9 mouse cellular contexts compared by ENCODE assay signal in the genomic region with DNA sequence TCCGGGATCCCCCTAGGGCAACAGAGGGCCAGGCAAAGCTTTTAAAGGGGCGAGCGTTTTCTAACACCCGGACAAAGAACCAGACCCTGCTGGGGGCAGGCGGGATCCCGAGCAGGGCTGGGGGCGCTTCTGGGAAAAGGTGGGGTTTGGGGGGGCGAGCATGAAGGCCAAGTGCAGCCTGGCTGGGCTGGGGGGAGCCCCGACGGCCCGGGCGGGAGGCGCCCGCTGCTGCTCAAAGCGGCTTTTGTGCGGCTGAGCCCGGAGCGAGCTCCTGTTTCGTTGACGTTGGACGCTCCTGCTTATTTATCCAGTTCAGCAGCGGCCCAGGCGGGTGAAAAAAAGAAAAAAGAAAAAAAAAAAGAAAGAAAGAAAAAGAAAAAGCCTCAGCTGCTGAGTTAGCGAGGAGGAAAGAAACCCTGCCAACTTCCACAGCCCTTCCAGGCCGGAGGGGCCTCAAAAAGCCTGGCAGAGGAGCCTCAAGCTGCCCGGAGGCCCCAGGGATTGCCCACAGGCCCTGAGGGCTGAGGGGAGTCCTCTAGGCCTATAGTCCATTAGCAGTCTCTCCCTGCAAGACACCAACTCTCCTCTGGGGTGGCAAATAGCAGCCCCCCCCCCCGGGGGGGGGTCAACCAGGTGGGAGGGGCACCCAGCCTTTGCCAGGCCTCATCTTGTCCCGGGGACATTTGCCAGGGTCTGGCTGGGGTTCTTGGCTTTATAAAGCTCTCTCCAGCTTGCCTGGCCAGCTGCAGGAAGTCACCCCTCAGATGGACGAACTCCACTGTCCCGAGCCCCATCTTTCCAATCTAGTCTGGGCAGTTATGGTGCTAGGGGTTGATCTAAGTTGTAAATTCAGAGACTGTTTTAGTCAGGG. TPM values are rescaled to one million over a fixed set of nuclear protein-coding genes. Genes with fewer than 3 reads are reported as not detected.
A peak's percentile ranks its signal among the peaks of the same experiment; 100 is the strongest.
DNase-seq lines count a peak whose midpoint lies in the region; ATAC-seq and TF ChIP-seq lines count a peak whose summit lies in the region.
"Had no signal": no experiment of that assay in that cellular context is flagged by ENCODE, and none has a peak within 500 bp of the region (broad histone marks: within the 10 kb centered on the region; RNA-seq: fewer than 3 reads in every experiment).

No protein-coding gene starts in this region.

- no peak for TF ChIP-seq CTCF in gastrocnemius, adult 2 months (IDR thresholded peaks at IDR 0.05)

- H3K27me3 ChIP-seq in liver, embryonic 12.5 days (replicated peaks) = peaks cover 15% of the 10 kb centered on the region
- H3K27me3 ChIP-seq in hindbrain, embryonic 12.5 days = no peaks in the 10 kb centered on the region

- peak overlapping the region; percentile 49 for H3K4me3 ChIP-seq in gastrocnemius, adult 2 months
- H3K4me3 ChIP-seq in liver, embryonic 12.5 days = no peak overlapping the region
- H3K4me3 ChIP-seq in hindbrain, embryonic 12.5 days = 0 out of 2 replicates have a peak overlapping the region, but pooled peaks have one; percentile 6
- H3K4me3 ChIP-seq: liver, embryonic 15.5 days had no signal

- no peak for DNase-seq in gastrocnemius, adult 2 months
- DNase-seq in gastrocnemius, postnatal 36 days = no peak
- DNase-seq in liver = no peak
- DNase-seq in neural tube, embryonic 10.5 days (ENCODE audit: extremely low spot score, low spot score) = peak; percentile 43
- no peak for DNase-seq in urinary bladder, postnatal 10 days (ENCODE audit: low spot score)
- DNase-seq in gastrocnemius, adult 8-10 months (ENCODE audit: low spot score in 2 of 2) = no peak

- H3K9me3 ChIP-seq in liver, embryonic 12.5 days (replicated peaks) = 0 out of 2 replicates have a peak, but pooled peaks cover 4% of the 10 kb centered on the region
- peaks cover 6% of the 10 kb centered on the region; the same call in 1 of the 2 replicates for H3K9me3 ChIP-seq in hindbrain, embryonic 12.5 days (replicated peaks)

- H3K36me3 ChIP-seq in liver, embryonic 12.5 days = no peaks in the 10 kb centered on the region
- H3K36me3 ChIP-seq in hindbrain, embryonic 12.5 days = no peaks in the 10 kb centered on the region
- H3K36me3 ChIP-seq: liver, embryonic 15.5 days had no signal

- intact Hi-C loops in gastrocnemius, adult 2 months (cut with DNase I) = no loop called here
- intact Hi-C loops in gastrocnemius, postnatal 36 days (cut with DNase I) = no loop called here

- H3K27ac ChIP-seq in gastrocnemius, adult 2 months = peak overlapping the region; percentile 51
- H3K27ac ChIP-seq in liver, embryonic 12.5 days = no peak overlapping the region
- peak overlapping the region; percentile 95 for H3K27ac ChIP-seq in hindbrain, embryonic 12.5 days
- H3K27ac ChIP-seq: liver, embryonic 15.5 days had no signal

- ATAC-seq in liver, embryonic 12.5 days = no peak
- no peak for ATAC-seq in hindbrain, embryonic 12.5 days (ENCODE audit: low FRiP score)

- no peaks in the 10 kb centered on the region for H3K4me1 ChIP-seq in liver, embryonic 12.5 days
- peaks cover 34% of the 10 kb centered on the region for H3K4me1 ChIP-seq in hindbrain, embryonic 12.5 days
- H3K4me1 ChIP-seq: liver, embryonic 15.5 days had no signal

- WGBS in liver, embryonic 12.5 days (ENCODE audit: insufficient replicate concordance) = 55% methylated on average over 30 of the region's 30 CpGs
- WGBS in hindbrain, embryonic 12.5 days = 12% methylated on average over 30 of the region's 30 CpGs

- H3K9ac ChIP-seq in liver, embryonic 12.5 days = peak overlapping the region; percentile 17; the same call in 1 of the 2 replicates
- H3K9ac ChIP-seq in hindbrain, embryonic 12.5 days = peak overlapping the region; percentile 37
- H3K9ac ChIP-seq: liver, embryonic 15.5 days had no signal

- peak overlapping the region; percentile 25; the same call in 1 of the 2 replicates for H3K4me2 ChIP-seq in liver, embryonic 12.5 days
- peak overlapping the region; percentile 42 for H3K4me2 ChIP-seq in hindbrain, embryonic 12.5 days (replicated peaks)
- H3K4me2 ChIP-seq: liver, embryonic 15.5 days had no signal

RNA-seq across cellular contexts. Expression of gene Fzd9, which starts 7.5 kb away (rescaled TPM):
- total RNA-seq in gastrocnemius, adult 2 months (2021) = 10 to 100 TPM; 23.1 to 52.1 TPM
- 10 to 100 TPM; 19.1 to 27.1 TPM for total RNA-seq in gastrocnemius, postnatal 36 days (2021)
- 0.58 and 0.74 TPM in 2 replicates for polyA plus RNA-seq in liver, embryonic 12.5 days (2016; fragmentation: Nextera tagmentation; extraction: Ambion mirVana)
- polyA plus RNA-seq in hindbrain, embryonic 12.5 days (2016; fragmentation: Nextera tagmentation; extraction: Ambion mirVana) = 16.0 and 16.2 TPM in 2 replicates
- total RNA-seq in gastrocnemius, adult 8-10 months (2022) = 10 to 100 TPM; 22.0 to 44.3 (median 33.9) TPM
